Mouse (Mus musculus) heart, postnatal 14 days (tissue): ENCODE results near the gene 4931428F04Rik. TPM values are rescaled to one million over a fixed set of nuclear protein-coding genes. Genes with fewer than 3 reads are reported as not detected.

Experiments used
- DNase-seq, 2 experiments: peaks; one replicate each; pipeline ENCODE4 v3.0.0; 2021 to 2022
- intact Hi-C: fragments of 180-260 bp; cut with DNase I; formaldehyde crosslinking; loops from one replicate; pipeline ENCODE4 v1.15.1; 2025
- total RNA-seq, 2 experiments: library from RNA; stranded (reverse); gene quantifications; 2 replicates each; pipeline ENCODE4 v1.2.3; 2021

Gene 4931428F04Rik
- total RNA-seq, 2 experiments from 2014 or later, result 1.5 to 3.2 TPM

GRCm38 (mm10) chr8:105266775-105267174 is 22.9 kb downstream of the 4931428F04Rik start:
- intact Hi-C loops, result no loop called here
- no peak for DNase-seq

DNA sequence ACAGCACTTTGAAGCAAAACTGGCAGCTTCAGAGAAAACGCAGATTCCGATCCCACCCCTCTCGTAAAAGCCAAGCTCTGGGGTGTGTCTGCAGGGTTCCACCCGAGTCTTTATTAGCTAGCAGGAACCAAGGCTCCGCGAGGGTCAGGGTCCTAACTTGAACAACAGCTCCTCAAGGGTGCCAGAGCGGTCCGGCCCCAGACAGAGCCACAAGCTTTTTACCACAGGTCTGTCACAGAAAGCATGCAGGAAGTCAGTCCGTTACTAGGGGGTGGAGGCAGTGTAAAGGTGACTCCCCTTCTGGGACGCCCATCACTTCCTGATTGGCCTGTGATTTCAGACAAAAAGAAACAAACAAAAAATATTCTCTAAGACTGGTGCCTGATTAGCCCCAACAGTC is 24.5 kb downstream of the 4931428F04Rik start:
- intact Hi-C loops, result no loop called here
- DNase-seq, result no peak

GRCm38 (mm10) chr8:105264024-105264982 is 25.4 kb downstream of the 4931428F04Rik start, which contains the start of the genes Tradd and Fbxl8:
Gene Tradd, minus strand, starts transcription at chr8:105264609.
Gene Fbxl8, plus strand, starts transcription at chr8:105264648.
- peak; percentile 83 to 84 for DNase-seq
- intact Hi-C loops, result loop anchor here (5.0 kb wide), 1 partner anchor 127 kb away; no protein-coding TSS in a partner anchor

GRCm38 (mm10) chr8:105263244-105263912 is 26.3 kb downstream of the 4931428F04Rik start:
- DNase-seq, result no peak
- intact Hi-C loops, result loop anchor here (5.0 kb wide), 1 partner anchor 126 kb away; no protein-coding TSS in a partner anchor

- no peak for DNase-seq
- intact Hi-C loops, result loop anchor here (5.0 kb wide), 1 partner anchor 124 kb away; no protein-coding TSS in a partner anchor
These were observed 28.2 kb downstream of the 4931428F04Rik start for GRCm38 (mm10) chr8:105261326-105261980.

DNA sequence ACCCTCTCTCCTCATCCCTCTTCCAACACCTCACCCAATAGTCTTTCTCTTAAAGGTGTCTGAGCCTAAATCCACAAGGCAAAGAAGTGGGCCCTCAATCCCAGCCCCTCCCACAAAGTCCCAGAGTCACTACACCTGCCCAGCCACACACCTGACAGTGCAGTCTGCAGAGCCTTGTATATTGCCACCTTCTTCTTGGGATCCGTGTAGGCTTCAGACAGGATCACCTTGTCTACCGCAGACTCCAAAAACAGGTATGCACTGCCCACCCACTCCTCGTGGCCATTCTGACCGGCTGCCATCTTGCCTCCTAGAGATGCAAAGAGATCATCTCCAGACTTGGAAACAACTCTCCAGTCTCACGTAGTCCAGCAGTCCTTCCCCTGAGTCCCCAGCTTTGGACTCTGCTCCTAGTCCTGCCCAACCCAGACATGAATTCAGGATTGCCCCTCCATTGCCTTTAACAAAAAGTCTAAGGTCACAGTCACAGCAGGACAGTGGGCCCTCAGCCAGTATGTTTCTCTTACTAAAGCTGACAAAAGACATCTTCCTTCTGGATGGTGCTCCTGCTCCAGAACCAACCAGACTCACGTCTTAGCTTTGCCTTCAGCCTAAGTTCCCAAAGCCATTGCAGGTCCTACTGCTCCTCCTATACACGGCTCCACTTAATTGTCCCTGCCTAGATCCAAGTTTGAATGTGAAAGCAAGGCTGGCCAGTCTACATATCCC is 29.1 kb downstream of the 4931428F04Rik start:
- DNase-seq, result no peak
- intact Hi-C loops, result loop anchor here (5.0 kb wide), 1 partner anchor 123 kb away; no protein-coding TSS in a partner anchor

GRCm38 (mm10) chr8:105259721-105260320 is 29.8 kb downstream of the 4931428F04Rik start:
- peak; percentile 85 to 90 for DNase-seq
- intact Hi-C loops, result loop anchor here (5.0 kb wide), 1 partner anchor 123 kb away; no protein-coding TSS in a partner anchor

GRCm38 (mm10) chr8:105258911-105259720 is 30.5 kb downstream of the 4931428F04Rik start:
- intact Hi-C loops, result no loop called here

GRCm38 (mm10) chr8:105257318-105258114 is 32.1 kb downstream of the 4931428F04Rik start:
- intact Hi-C loops, result no loop called here
- no peak for DNase-seq

More at GRCm38 (mm10) chr8:105258911-105259720, 30.5 kb downstream of the 4931428F04Rik start:
- no peak for DNase-seq

- DNase-seq, result peak; percentile 74 to 83
- intact Hi-C loops, result loop anchor here (5.0 kb wide), 1 partner anchor 32 kb away; the partner anchor contains the start of gene 4931428F04Rik
These were observed 34.7 kb downstream of the 4931428F04Rik start, which contains the start of gene B3gnt9 for GRCm38 (mm10) chr8:105254966-105255350. Gene B3gnt9, minus strand, starts transcription at chr8:105255153.

DNA sequence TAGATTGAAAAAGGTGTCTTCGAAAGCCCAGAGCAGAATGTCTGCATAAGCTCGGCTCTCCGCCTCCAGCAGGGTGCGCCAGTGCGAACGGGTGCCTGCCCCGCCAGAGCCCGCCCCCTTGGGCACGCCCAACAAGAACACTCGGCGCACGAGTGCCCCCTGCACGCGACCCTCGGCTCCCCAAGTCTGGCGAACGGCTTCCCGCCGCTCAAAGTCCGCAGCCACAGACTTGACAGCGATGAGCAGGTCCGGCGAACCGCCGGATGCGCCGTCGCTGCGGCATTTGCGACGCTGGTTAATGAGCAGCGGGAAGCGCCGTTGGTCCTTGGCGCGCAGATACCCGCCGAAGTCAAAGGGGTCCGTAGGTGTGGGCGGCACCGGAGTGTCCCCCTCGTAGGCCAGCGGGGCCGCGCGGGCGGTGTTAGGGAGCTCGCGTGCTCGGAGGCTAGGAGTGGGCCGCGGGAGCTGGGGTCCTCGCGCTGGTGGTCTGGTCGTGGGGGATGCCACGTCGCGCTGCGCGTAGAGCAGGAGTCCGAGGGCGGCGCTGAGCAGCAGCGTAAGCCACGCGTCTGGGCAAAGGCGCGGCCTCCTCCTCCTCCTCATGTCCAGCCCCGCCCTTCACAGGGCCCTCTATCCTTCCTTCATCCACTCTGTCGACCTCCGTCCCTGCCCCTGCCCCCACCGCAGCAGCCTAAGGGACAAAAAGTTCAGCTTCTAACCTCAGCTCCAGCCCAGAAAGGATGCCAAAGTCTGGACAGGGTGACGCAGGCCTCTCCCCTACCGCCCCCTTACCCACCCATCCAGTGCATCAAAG is 35.3 kb downstream of the 4931428F04Rik start:
- intact Hi-C loops, result loop anchor here (5.0 kb wide), 1 partner anchor 33 kb away; the partner anchor contains the start of gene 4931428F04Rik

GRCm38 (mm10) chr8:105253766-105254151 is 35.9 kb downstream of the 4931428F04Rik start:
- DNase-seq, result no peak
- intact Hi-C loops, result loop anchor here (5.0 kb wide), 1 partner anchor 34 kb away; the partner anchor contains the start of gene 4931428F04Rik

More for the DNA sequence above, 35.3 kb downstream of the 4931428F04Rik start:
- peak; percentile 92 to 96 for DNase-seq

- DNase-seq, result no peak
- intact Hi-C loops, result loop anchor here (5.0 kb wide), 1 partner anchor 34 kb away; the partner anchor contains the start of gene 4931428F04Rik
These were observed 36.8 kb downstream of the 4931428F04Rik start for GRCm38 (mm10) chr8:105252680-105253537.

GRCm38 (mm10) chr8:105251954-105252353 is 37.7 kb downstream of the 4931428F04Rik start:
- intact Hi-C loops, result loop anchor here (5.0 kb wide), 1 partner anchor 35 kb away; the partner anchor contains the start of gene 4931428F04Rik
- no peak for DNase-seq

DNA sequence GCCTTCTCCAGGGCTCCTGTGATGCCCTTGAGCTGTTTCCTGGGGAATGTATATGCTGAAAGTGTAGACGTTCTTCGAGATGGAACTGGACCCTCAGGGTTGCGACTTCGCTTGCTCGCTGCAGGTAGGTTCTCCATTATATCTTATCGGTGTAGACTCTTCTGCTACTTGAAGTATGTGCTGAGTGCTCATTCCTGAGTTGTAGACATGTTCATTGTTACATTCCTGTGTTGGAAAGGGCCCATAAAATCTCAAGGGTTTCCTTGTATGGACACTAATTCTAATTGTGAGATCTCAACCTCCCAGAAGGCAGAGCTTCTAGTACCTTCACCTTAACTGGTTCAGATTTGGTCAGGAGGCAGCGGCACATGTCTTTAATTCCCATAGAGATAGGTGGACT is 48.6 kb downstream of the 4931428F04Rik start:
- intact Hi-C loops, result no loop called here
- no peak for DNase-seq
